Mouse (Mus musculus) kidney, embryonic 15.5 days (tissue): ENCODE results near the gene Gzmg. TPM values are rescaled to one million over a fixed set of nuclear protein-coding genes. Genes with fewer than 3 reads are reported as not detected.
"Not testable (repeated sequence)": the region's sequence is repeated elsewhere in the genome, so short reads cannot be mapped to it uniquely, and the experiment has no call there.

ENCODE experiments used
- ATAC-seq: fragments of 200-750 bp; cut with Nextera tagmentation; replicated peaks from 2 replicates; pipeline ENCODE4 v1.8.0; 2017; ENCODE audit warnings: moderate TSS enrichment; ENCODE audit not compliant: low FRiP score
- H3K27ac ChIP-seq: fragments of 300-500 bp; sonication (generic); 2 replicates; pipeline ENCODE4 v1.5.1; 2015; ENCODE audit warnings: mild to moderate bottlenecking, inconsistent platforms
- H3K27me3 ChIP-seq: fragments of 300-500 bp; sonication (generic); 2 replicates; pipeline ENCODE4 v1.6.1; 2015; ENCODE audit warnings: inconsistent platforms
- H3K36me3 ChIP-seq: fragments of 300-500 bp; sonication (generic); 2 replicates; pipeline ENCODE4 v1.6.1; 2015; ENCODE audit warnings: inconsistent platforms
- H3K4me1 ChIP-seq: fragments of 300-500 bp; sonication (generic); 2 replicates; pipeline ENCODE4 v1.6.1; 2015; ENCODE audit warnings: inconsistent platforms
- H3K4me2 ChIP-seq: fragments of 300-500 bp; sonication (generic); 2 replicates; pipeline ENCODE4 v1.6.1; 2015; ENCODE audit warnings: moderate library complexity, mild to moderate bottlenecking, inconsistent platforms
- H3K4me3 ChIP-seq: fragments of 300-500 bp; sonication (generic); replicated peaks from 2 replicates; pipeline ENCODE4 v1.5.1; 2015; ENCODE audit warnings: mild to moderate bottlenecking, inconsistent platforms
- H3K9ac ChIP-seq: fragments of 300-500 bp; sonication (generic); 2 replicates; pipeline ENCODE4 v1.6.1; 2015; ENCODE audit warnings: mild to moderate bottlenecking, inconsistent platforms
- H3K9me3 ChIP-seq: fragments of 300-500 bp; sonication (generic); replicated peaks from 2 replicates; pipeline ENCODE4 v1.6.1; 2016; ENCODE audit warnings: inconsistent platforms
- WGBS: fragments of 180-500 bp; shearing (Covaris S2); methylation state at CpG from one replicate; pipeline ENCODE4 v1.1.7; 2015; ENCODE audit warnings: mixed read lengths; 5-methylcytosine and 5-hydroxymethylcytosine counted together
- polyA plus RNA-seq: library from polyadenylated mRNA; unstranded; fragments of >200 nt; fragmentation: Nextera tagmentation; extraction: Ambion mirVana; gene quantifications from 2 replicates; pipeline ENCODE4 v1.2.1, GENCODE M21; 2015

The Gzmg gene
- polyA plus RNA-seq, 1 experiment from 2014 or later, result not detected

- not testable (repeated sequence) for ATAC-seq
- WGBS, result 90% methylated on average over 1 of the region's 1 CpGs
Observed at GRCm38 (mm10) chr14:56133675-56134074, 25.7 kb downstream of the Gzmg start.

DNA sequence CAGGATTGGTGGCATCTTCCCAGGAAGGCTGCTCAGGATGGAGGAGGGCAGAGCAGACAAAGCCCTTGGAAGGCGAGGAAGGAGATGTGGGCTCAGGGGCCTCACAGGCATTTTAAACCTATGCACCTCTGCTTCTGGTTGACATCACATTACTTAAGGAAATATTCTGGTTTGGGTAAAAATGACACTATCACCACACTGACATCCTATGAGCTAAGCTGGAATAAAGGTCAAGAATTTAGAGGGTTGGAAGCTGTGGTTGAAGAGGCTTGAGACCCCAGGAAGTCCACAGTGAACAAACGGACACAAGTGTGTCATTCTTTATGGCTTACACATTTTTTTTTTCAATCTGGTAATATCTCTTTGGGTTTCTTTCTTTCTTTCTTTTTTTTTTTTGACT is 26.9 kb downstream of the Gzmg start, which contains the start of gene Gzmd:
Gzmd (minus strand) TSS at position 101 of the 400 bp plus-strand sequence.
- WGBS, result 72% methylated on average over 2 of the region's 2 CpGs
- H3K36me3 ChIP-seq, H3K9ac ChIP-seq, H3K27me3 ChIP-seq, ATAC-seq, H3K9me3 ChIP-seq, H3K27ac ChIP-seq, H3K4me1 ChIP-seq, H3K4me3 ChIP-seq, H3K4me2 ChIP-seq: not testable (repeated sequence)

More at GRCm38 (mm10) chr14:56133675-56134074, 25.7 kb downstream of the Gzmg start:
- not testable (repeated sequence) for H3K36me3 ChIP-seq, H3K4me1 ChIP-seq, H3K4me2 ChIP-seq, H3K9me3 ChIP-seq, H3K9ac ChIP-seq, H3K27ac ChIP-seq, H3K27me3 ChIP-seq, H3K4me3 ChIP-seq

GRCm38 (mm10) chr14:56128341-56128740 is 31.0 kb downstream of the Gzmg start:
- no peaks in the 10 kb centered on the region for H3K4me1 ChIP-seq
- no peaks in the 10 kb centered on the region for H3K36me3 ChIP-seq
- H3K4me3 ChIP-seq, result no peak overlapping the region
- WGBS, result 55% methylated on average over 3 of the region's 3 CpGs
- no peak overlapping the region for H3K9ac ChIP-seq
- H3K4me2 ChIP-seq, result no peak overlapping the region
- no peaks in the 10 kb centered on the region for H3K9me3 ChIP-seq
- no peak for ATAC-seq
- no peak overlapping the region for H3K27ac ChIP-seq
- H3K27me3 ChIP-seq, result no peaks in the 10 kb centered on the region

DNA sequence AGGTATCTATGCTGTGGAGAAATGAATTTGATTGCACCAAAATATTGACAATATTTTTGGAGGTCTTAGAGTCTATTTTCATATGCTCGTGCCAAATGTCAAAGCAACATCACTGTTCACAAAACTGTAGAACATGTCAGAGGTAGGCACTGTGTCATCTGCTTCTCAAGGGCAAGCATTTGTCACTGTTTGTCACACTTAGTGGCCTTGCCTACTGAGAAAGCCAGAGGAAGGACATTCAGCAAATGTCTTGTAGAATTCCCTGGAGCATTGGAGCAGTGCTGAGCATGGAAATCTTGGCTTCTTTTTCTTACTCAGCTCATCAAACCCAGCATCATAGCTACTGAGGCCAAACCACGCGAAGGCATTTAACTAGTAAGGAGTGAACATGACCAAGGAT is 35.9 kb downstream of the Gzmg start:
- ATAC-seq, result no peak
- no peak overlapping the region for H3K4me3 ChIP-seq
- no peaks in the 10 kb centered on the region for H3K4me1 ChIP-seq

GRCm38 (mm10) chr14:56120525-56120924 is 38.9 kb downstream of the Gzmg start, which contains the start of gene Gzme:
Gene Gzme, minus strand, starts transcription at chr14:56120625.
- Histone ChIP-seq H3K4me1 (no peaks in the 10 kb centered on the region), H3K4me3 (no peak within 1 kb of the TSS), H3K9me3 (no peaks in the 10 kb centered on the region), H3K27me3 (no peaks in the 10 kb centered on the region), H3K27ac (no peak within 1 kb of the TSS), H3K9ac (no peak within 1 kb of the TSS), H3K36me3 (no peaks in the 10 kb centered on the region), H3K4me2 (no peak within 1 kb of the TSS)
- ATAC-seq, result no peak

More for the DNA sequence above, 35.9 kb downstream of the Gzmg start:
- Histone ChIP-seq H3K27me3 (no peaks in the 10 kb centered on the region), H3K9me3 (no peaks in the 10 kb centered on the region), H3K4me2 (no peak overlapping the region), H3K36me3 (no peaks in the 10 kb centered on the region), H3K9ac (no peak overlapping the region), H3K27ac (no peak overlapping the region)
- WGBS, result 83% methylated on average over 3 of the region's 3 CpGs

- H3K4me3 ChIP-seq, ATAC-seq, H3K27ac ChIP-seq, H3K4me1 ChIP-seq, H3K27me3 ChIP-seq, H3K9ac ChIP-seq, H3K9me3 ChIP-seq, H3K36me3 ChIP-seq, H3K4me2 ChIP-seq: not testable (repeated sequence)
- 93% methylated on average over 33 of the region's 33 CpGs for whole genome bisulfite sequencing
Observed at GRCm38 (mm10) chr14:56115531-56116310, 43.7 kb downstream of the Gzmg start.

Other genes with a start within 250 kb of the Gzmg start
- 2.1 and 2.6 TPM in 2 replicates for gene Cma1, start 214.9 kb downstream of the Gzmg start, polyA plus RNA-seq
- not detected in 2 replicates for gene Cma2, start 208.6 kb downstream of the Gzmg start, polyA plus RNA-seq
- not detected in 2 replicates for gene Mcpt1, start 141.6 kb downstream of the Gzmg start, polyA plus RNA-seq
- gene Mcpt9, start 129.1 kb downstream of the Gzmg start, polyA plus RNA-seq, result not detected in 2 replicates
- not detected in 2 replicates for gene Mcpt2, start 117.5 kb downstream of the Gzmg start, polyA plus RNA-seq
- gene Mcpt4, start 97.3 kb downstream of the Gzmg start, polyA plus RNA-seq, result not detected in 2 replicates
- 0.27 and 0.38 TPM in 2 replicates for gene Mcpt8, start 74.3 kb downstream of the Gzmg start, polyA plus RNA-seq
- 0.50 and 0.64 TPM in 2 replicates for gene Ctsg, start 57.0 kb downstream of the Gzmg start, polyA plus RNA-seq
- not detected in 2 replicates for gene Gzme, start 39.0 kb downstream of the Gzmg start, polyA plus RNA-seq
- gene Gzmd, start 27.0 kb downstream of the Gzmg start, polyA plus RNA-seq, result not detected in 2 replicates
- gene Gzmn, start 15.0 kb upstream of the Gzmg start, polyA plus RNA-seq, result not detected in 2 replicates
- gene Gzmf, start 51.8 kb upstream of the Gzmg start, polyA plus RNA-seq, result not detected in 2 replicates
- gene Gzmc, start 75.1 kb upstream of the Gzmg start, polyA plus RNA-seq, result not detected in 2 replicates
- gene Gzmb, start 102.7 kb upstream of the Gzmg start, polyA plus RNA-seq, result 0.25 TPM in 1 of 2 replicates, not detected in the other
- gene Atp12a, start 205.5 kb upstream of the Gzmg start, polyA plus RNA-seq, result 1.5 and 1.6 TPM in 2 replicates
- 1.1 and 1.5 TPM in 2 replicates for gene Rnf17, start 243.0 kb upstream of the Gzmg start, polyA plus RNA-seq